Mouse (Mus musculus): ENCODE measurements around the gene Pml. TPM values are rescaled to one million over a fixed set of nuclear protein-coding genes. Genes with fewer than 3 reads are reported as not detected.

Pml gene
- polyA plus RNA-seq, 1 experiment from 2014 or later = 3.9 TPM

DNA sequence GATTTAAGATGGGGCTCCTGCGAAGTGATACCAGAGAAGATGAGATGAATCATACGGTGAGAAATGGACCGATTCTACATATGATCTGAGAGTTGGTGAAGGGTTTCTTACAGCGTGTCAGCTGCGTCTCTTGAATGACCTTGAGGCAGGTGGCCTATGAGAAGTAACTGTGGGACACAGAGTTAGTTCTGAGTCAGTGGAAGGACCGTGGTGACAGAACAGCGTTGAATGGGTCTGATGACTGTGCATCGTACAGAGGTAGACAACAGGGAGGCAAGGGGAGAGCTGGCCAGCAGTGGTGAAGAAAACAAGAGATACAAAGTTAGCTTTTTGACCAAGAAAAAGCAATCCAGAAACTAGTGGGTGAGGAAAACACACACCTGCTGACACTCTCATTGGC, 736 bp upstream of the Pml start:
- Histone ChIP-seq H3K36me3 (ENCODE audit: control insufficient read depth, insufficient read depth, low read length) (no peaks in the 10 kb centered on the region), H3K4me1 (ENCODE audit: control insufficient read depth, insufficient read depth, low read length) (peaks cover 6% of the 10 kb centered on the region; the same call in 1 of the 2 replicates), H3K27ac (replicated peaks; ENCODE audit: low read depth, low read length) (no peak overlapping the region), H3K9ac (replicated peaks; ENCODE audit: low read length) (no peak overlapping the region), H3K4me3 (replicated peaks; ENCODE audit: low read depth, low read length) (no peak overlapping the region), H3K9me3 (ENCODE audit: control insufficient read depth, low read length) (no peaks in the 10 kb centered on the region), H3K27me3 (ENCODE audit: control insufficient read depth, insufficient read depth, low read length) (no peaks in the 10 kb centered on the region), H3K4me2 (ENCODE audit: low read length) (peak overlapping the region; percentile 52; the same call in 1 of the 2 replicates)
- 78% methylated on average over 8 of the region's 8 CpGs for WGBS
- no peak for DNase-seq
- ATAC-seq (ENCODE audit: low FRiP score, low TSS enrichment) = no peak

DNA sequence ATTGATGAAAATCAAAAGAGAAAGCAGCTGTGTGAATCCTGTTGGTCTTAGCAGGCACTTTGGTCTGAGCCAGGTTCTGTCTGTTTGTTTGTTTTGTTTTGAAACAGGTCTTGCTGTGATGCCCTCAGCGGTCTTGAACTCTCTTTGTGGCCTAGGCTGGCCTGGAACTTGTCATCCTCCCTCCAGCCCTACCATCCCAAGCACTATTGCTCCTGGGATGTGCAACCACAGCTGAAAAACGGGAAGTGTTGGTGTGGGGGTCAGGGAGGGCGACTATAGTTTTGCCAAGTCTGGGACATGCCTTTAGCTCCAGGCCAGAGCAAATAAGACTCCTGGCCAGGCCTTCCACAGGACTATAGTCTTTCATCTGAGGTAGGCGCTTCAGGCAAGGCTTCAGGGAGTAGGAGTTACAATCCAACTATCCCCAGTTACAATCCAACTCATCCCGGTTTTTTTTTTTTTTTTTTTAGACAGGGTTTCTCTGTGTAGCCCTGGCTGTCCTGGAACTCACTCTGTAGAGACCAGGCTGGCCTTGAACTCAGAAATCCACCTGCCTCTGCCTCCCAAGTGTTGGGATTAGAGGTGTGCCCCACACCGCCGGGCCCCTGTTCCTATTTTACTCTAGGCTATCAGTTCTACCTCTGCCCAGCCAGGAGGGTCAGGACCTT, 706 bp downstream of the Pml start:
- 48% methylated on average over 7 of the region's 7 CpGs for WGBS
- H3K27me3 ChIP-seq (ENCODE audit: control insufficient read depth, insufficient read depth, low read length) = no peaks in the 10 kb centered on the region
- H3K36me3 ChIP-seq (ENCODE audit: control insufficient read depth, insufficient read depth, low read length) = no peaks in the 10 kb centered on the region
- peak overlapping the region; percentile 52 for H3K4me2 ChIP-seq (ENCODE audit: low read length)
- H3K9ac ChIP-seq (replicated peaks; ENCODE audit: low read length) = no peak overlapping the region
- no peak overlapping the region for H3K27ac ChIP-seq (replicated peaks; ENCODE audit: low read depth, low read length)
- H3K9me3 ChIP-seq (ENCODE audit: control insufficient read depth, low read length) = no peaks in the 10 kb centered on the region
- H3K4me3 ChIP-seq (replicated peaks; ENCODE audit: low read depth, low read length) = peak overlapping the region; percentile 25; the same call in 1 of the 2 replicates
- DNase-seq (no peak), ATAC-seq (ENCODE audit: low FRiP score, low TSS enrichment) (no peak)
- peaks cover 6% of the 10 kb centered on the region; the same call in 1 of the 2 replicates for H3K4me1 ChIP-seq (ENCODE audit: control insufficient read depth, insufficient read depth, low read length)

DNA sequence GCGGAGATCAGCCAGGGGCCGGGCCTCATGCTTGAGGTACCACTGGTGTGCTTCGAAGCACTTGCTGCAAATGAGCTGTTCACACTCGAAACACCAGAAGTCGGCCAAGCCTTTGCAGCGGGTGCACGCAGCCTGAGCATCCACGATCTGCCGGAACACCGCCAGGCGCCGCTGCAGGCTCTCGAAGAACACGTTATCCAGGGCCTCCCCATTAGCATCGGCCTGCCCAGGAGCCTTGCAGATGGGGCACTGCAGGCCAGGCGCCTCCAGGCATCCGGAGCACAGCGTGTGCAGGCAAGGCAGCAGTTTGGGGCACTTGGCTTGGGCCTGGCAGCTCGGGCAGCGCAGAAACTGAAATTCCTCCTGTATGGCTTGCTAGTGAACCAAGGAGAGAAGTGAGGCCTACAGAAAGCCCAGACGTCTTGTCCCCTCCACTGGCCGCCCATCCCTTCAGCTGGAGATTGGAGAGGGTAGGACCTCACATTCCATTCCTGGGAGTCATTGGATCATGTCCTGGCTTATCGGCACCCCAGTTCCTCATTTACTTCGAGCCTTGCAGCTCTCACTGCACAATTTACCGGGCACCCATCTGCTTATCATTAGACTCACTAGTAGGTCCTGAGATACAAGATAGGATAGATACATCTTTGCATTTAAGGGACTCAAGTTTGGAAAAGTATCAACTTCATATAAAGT, 2.4 kb downstream of the Pml start:
- 14% methylated on average over 25 of the region's 25 CpGs for WGBS
- H3K27ac ChIP-seq (replicated peaks; ENCODE audit: low read depth, low read length) = peak overlapping the region; percentile 47; the same call in 1 of the 2 replicates

DNA sequence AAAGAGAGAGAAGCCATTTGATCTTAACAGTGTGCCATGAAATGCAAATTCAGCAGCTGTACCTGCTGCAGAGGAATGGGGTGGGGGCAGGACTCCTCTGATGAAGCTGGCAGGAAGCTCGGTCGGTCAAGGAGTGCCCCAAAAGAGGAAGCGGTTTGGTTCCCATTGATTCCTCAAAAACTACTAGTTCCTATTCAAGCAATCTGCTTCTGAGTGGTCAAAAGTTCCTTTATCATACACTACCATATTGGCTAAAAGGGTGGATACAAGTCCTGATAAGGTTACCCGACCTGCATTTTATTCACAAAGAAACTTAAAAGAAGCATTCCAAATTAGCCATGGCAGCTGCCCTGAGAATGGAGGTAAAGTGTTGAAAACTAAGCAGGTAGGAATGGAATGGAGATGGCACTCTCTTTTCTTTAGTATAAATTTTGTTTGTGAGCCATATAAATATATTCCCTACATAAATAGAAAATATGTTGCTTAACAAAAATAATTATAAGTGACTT, 3.4 kb downstream of the Pml start:
- Histone ChIP-seq H3K9me3 (ENCODE audit: control insufficient read depth, low read length) (no peaks in the 10 kb centered on the region), H3K36me3 (ENCODE audit: control insufficient read depth, insufficient read depth, low read length) (no peaks in the 10 kb centered on the region), H3K9ac (replicated peaks; ENCODE audit: low read length) (no peak overlapping the region), H3K4me3 (replicated peaks; ENCODE audit: low read depth, low read length) (no peak overlapping the region), H3K27me3 (ENCODE audit: control insufficient read depth, insufficient read depth, low read length) (no peaks in the 10 kb centered on the region), H3K27ac (replicated peaks; ENCODE audit: low read depth, low read length) (no peak overlapping the region), H3K4me1 (ENCODE audit: control insufficient read depth, insufficient read depth, low read length) (peaks cover 8% of the 10 kb centered on the region; the same call in 1 of the 2 replicates), H3K4me2 (ENCODE audit: low read length) (no peak overlapping the region)
- DNase-seq = no peak
- 68% methylated on average over 4 of the region's 4 CpGs for WGBS
- ATAC-seq (ENCODE audit: low FRiP score, low TSS enrichment) = no peak

More for the DNA sequence above, 2.4 kb downstream of the Pml start:
- no peak overlapping the region for H3K4me3 ChIP-seq (replicated peaks; ENCODE audit: low read depth, low read length)
- peak; percentile 89 for DNase-seq
- H3K4me2 ChIP-seq (ENCODE audit: low read length) = peak overlapping the region; percentile 44
- peak overlapping the region; percentile 39 for H3K9ac ChIP-seq (replicated peaks; ENCODE audit: low read length)
- no peaks in the 10 kb centered on the region for H3K9me3 ChIP-seq (ENCODE audit: control insufficient read depth, low read length)
- H3K4me1 ChIP-seq (ENCODE audit: control insufficient read depth, insufficient read depth, low read length) = peaks cover 6% of the 10 kb centered on the region; the same call in 1 of the 2 replicates
- ATAC-seq (ENCODE audit: low FRiP score, low TSS enrichment) = peak; percentile 31; the same call in 1 of the 2 replicates
- no peaks in the 10 kb centered on the region for H3K27me3 ChIP-seq (ENCODE audit: control insufficient read depth, insufficient read depth, low read length)
- H3K36me3 ChIP-seq (ENCODE audit: control insufficient read depth, insufficient read depth, low read length) = no peaks in the 10 kb centered on the region

GRCm38 (mm10) chr9:58243696-58244095, 5.9 kb downstream of the Pml start:
- Histone ChIP-seq H3K36me3 (ENCODE audit: control insufficient read depth, insufficient read depth, low read length) (no peaks in the 10 kb centered on the region), H3K9ac (replicated peaks; ENCODE audit: low read length) (no peak overlapping the region), H3K4me2 (ENCODE audit: low read length) (no peak overlapping the region), H3K4me3 (replicated peaks; ENCODE audit: low read depth, low read length) (no peak overlapping the region), H3K4me1 (ENCODE audit: control insufficient read depth, insufficient read depth, low read length) (peaks cover 8% of the 10 kb centered on the region; the same call in 1 of the 2 replicates), H3K27me3 (ENCODE audit: control insufficient read depth, insufficient read depth, low read length) (no peaks in the 10 kb centered on the region), H3K27ac (replicated peaks; ENCODE audit: low read depth, low read length) (no peak overlapping the region), H3K9me3 (ENCODE audit: control insufficient read depth, low read length) (no peaks in the 10 kb centered on the region)
- ATAC-seq (ENCODE audit: low FRiP score, low TSS enrichment) (no peak), DNase-seq (no peak)
- WGBS = 92% methylated on average over 6 of the region's 6 CpGs

GRCm38 (mm10) chr9:58242696-58243095, 6.9 kb downstream of the Pml start:
- Histone ChIP-seq H3K9me3 (ENCODE audit: control insufficient read depth, low read length) (no peaks in the 10 kb centered on the region), H3K27me3 (ENCODE audit: control insufficient read depth, insufficient read depth, low read length) (no peaks in the 10 kb centered on the region), H3K27ac (replicated peaks; ENCODE audit: low read depth, low read length) (no peak overlapping the region), H3K4me3 (replicated peaks; ENCODE audit: low read depth, low read length) (no peak overlapping the region), H3K9ac (replicated peaks; ENCODE audit: low read length) (no peak overlapping the region), H3K4me1 (ENCODE audit: control insufficient read depth, insufficient read depth, low read length) (peaks cover 8% of the 10 kb centered on the region; the same call in 1 of the 2 replicates), H3K4me2 (ENCODE audit: low read length) (no peak overlapping the region), H3K36me3 (ENCODE audit: control insufficient read depth, insufficient read depth, low read length) (no peaks in the 10 kb centered on the region)
- no peak for ATAC-seq (ENCODE audit: low FRiP score, low TSS enrichment)
- 90% methylated on average over 5 of the region's 5 CpGs for WGBS
- no peak for DNase-seq

GRCm38 (mm10) chr9:58241780-58242485, 7.7 kb downstream of the Pml start:
- no peak overlapping the region for H3K4me3 ChIP-seq (replicated peaks; ENCODE audit: low read depth, low read length)
- H3K9me3 ChIP-seq (ENCODE audit: control insufficient read depth, low read length) = no peaks in the 10 kb centered on the region
- ATAC-seq (ENCODE audit: low FRiP score, low TSS enrichment) = no peak; the same call in 1 of the 2 replicates
- no peaks in the 10 kb centered on the region for H3K27me3 ChIP-seq (ENCODE audit: control insufficient read depth, insufficient read depth, low read length)
- H3K4me1 ChIP-seq (ENCODE audit: control insufficient read depth, insufficient read depth, low read length) = peaks cover 4% of the 10 kb centered on the region; the same call in 1 of the 2 replicates
- peak; percentile 75 for DNase-seq
- H3K9ac ChIP-seq (replicated peaks; ENCODE audit: low read length) = no peak overlapping the region
- 49% methylated on average over 9 of the region's 9 CpGs for WGBS
- 0 out of 2 replicates have a peak overlapping the region, but pooled peaks have one; percentile 14 for H3K27ac ChIP-seq (replicated peaks; ENCODE audit: low read depth, low read length)
- H3K4me2 ChIP-seq (ENCODE audit: low read length) = no peak overlapping the region
- H3K36me3 ChIP-seq (ENCODE audit: control insufficient read depth, insufficient read depth, low read length) = no peaks in the 10 kb centered on the region

- no peak overlapping the region for H3K4me2 ChIP-seq (ENCODE audit: low read length)
- ATAC-seq (ENCODE audit: low FRiP score, low TSS enrichment) (no peak), DNase-seq (no peak)
- no peaks in the 10 kb centered on the region for H3K27me3 ChIP-seq (ENCODE audit: control insufficient read depth, insufficient read depth, low read length)
- no peaks in the 10 kb centered on the region for H3K9me3 ChIP-seq (ENCODE audit: control insufficient read depth, low read length)
- peaks cover 3% of the 10 kb centered on the region; the same call in 1 of the 2 replicates for H3K36me3 ChIP-seq (ENCODE audit: control insufficient read depth, insufficient read depth, low read length)
- H3K4me1 ChIP-seq (ENCODE audit: control insufficient read depth, insufficient read depth, low read length) = no peaks in the 10 kb centered on the region
- H3K4me3 ChIP-seq (replicated peaks; ENCODE audit: low read depth, low read length) = no peak overlapping the region
- 98% methylated on average over 28 of the region's 28 CpGs for WGBS
- no peak overlapping the region for H3K27ac ChIP-seq (replicated peaks; ENCODE audit: low read depth, low read length)
- no peak overlapping the region for H3K9ac ChIP-seq (replicated peaks; ENCODE audit: low read length)
Observed at GRCm38 (mm10) chr9:58234502-58235015, 15.0 kb downstream of the Pml start.
